Mouse (Mus musculus): ENCODE measurements around the gene Heatr5a. TPM values are rescaled to one million over a fixed set of nuclear protein-coding genes. Genes with fewer than 3 reads are reported as not detected.

The Heatr5a gene
- total RNA-seq, 2 experiments from 2014 or later = 8.9 to 9.8 TPM

GRCm38 (mm10) chr12:51972269-51973065 is 1.3 kb upstream of the Heatr5a start:
- DNase-seq (ENCODE audit: low spot score in 2 of 2) = no peak

GRCm38 (mm10) chr12:51970352-51971069 is 610 bp downstream of the Heatr5a start:
- DNase-seq (ENCODE audit: low spot score in 2 of 2) = no peak

DNA sequence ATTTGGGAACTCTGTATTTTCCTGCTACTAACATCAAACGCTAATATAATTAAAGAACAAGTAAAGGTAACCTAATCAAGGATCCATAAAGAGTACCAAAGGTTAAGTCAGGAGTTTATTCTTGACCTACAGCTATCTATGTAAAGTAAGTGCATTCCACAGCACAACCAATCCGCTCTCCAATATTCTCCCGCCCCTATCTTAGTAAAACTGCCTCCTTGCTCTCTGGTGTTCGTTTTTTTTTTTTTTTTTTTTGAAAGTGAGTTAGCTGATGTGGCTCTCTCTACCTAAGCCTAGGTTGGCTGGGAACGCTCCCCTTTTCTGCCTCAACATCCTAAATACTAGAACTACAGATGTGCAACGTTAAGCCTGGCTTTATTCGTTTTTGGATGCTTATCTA is 1.2 kb downstream of the Heatr5a start:
- no peak for DNase-seq (ENCODE audit: low spot score in 2 of 2)

DNA sequence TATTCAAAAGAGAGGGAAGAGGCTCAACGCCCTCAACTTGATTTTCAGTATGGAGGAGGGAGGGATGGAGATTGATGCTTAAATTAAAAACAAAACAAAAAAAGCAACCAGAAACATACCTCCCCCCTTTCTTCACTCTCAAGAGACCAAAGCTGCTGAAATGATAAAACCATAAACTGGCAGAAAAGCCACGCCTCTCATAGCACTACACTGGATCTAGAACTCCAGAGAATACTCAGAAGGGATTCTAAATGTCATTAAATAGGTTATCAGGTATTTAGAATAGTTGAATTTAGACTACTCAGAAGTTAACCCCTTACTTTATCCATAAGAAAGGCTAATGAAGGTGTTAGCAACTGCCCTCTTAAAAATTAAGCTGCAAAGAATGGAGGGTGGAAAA is 2.0 kb downstream of the Heatr5a start:
- DNase-seq (ENCODE audit: low spot score in 2 of 2) = no peak

GRCm38 (mm10) chr12:51967915-51968595 is 3.1 kb downstream of the Heatr5a start:
- DNase-seq (ENCODE audit: low spot score in 2 of 2) = no peak

- DNase-seq (ENCODE audit: low spot score in 2 of 2) = no peak
These were observed 13.5 kb downstream of the Heatr5a start for GRCm38 (mm10) chr12:51957626-51958025.

DNA sequence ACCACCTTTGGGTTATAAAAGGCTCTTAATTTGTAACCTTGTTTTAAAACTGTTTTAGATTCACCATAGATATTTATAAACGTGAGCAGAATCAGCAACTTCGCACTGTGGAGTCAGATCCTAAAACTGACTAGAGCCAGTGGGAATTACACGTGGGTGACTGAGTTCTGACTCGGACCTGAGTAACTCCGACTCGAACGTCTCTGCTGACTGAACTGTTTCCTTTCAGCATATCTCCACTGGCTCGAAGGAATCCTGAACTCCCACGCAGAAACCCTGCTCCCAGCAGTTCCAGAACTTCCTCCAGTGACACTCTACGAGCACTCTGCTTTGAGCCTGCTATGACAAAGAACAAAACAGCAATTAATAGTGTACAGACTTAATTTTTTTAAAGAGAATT is 18.8 kb downstream of the Heatr5a start:
- no peak for DNase-seq (ENCODE audit: low spot score in 2 of 2)

DNA sequence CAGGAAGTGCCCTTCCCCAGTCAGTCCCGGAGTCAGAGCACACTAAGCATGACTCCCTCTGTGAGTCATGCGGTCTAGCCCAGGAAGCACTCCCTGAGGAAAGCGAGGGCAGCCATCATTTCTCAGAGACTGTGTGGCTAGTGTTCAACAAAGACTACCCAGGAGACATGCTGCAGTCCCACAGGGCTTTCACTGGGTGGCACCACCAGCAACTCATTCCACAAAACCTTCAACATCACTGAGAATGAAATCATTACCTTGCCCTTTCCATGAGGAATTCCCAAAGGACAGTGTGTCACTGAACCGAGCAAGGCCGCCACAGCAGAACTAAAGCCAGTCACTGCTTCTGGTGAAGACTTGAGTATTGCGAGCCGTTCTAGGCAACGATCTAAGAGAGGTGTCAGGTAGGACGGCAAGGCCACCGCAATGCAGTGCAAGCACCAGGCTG is 23.6 kb downstream of the Heatr5a start:
- DNase-seq (ENCODE audit: low spot score in 2 of 2) = peak in 1 of 2 experiments; percentile 13

DNA sequence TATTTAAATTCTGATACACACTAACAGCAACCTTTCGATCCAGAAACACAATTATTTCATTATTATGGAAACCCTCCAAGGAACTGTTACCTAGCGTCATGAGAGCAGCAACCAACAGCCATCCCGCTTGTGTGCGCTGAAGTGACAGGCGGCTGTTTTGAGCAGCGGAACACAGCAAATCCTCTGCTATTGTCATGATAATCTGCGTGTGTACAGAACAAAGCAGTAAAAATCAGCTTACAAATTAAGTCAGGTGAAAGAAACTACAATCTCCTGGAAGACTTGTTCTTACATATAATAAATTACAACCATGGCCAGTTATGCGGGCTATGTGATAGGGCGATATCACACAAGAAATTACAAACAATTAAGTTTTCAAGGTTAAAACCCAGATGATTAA is 25.8 kb downstream of the Heatr5a start:
- DNase-seq (ENCODE audit: low spot score in 2 of 2) = no peak

- DNase-seq (ENCODE audit: low spot score in 2 of 2) = no peak
These were observed 31.3 kb downstream of the Heatr5a start for GRCm38 (mm10) chr12:51939848-51940247.

- DNase-seq (ENCODE audit: low spot score in 2 of 2) = no peak
These were observed 33.2 kb downstream of the Heatr5a start for GRCm38 (mm10) chr12:51937938-51938337.

- no peak for DNase-seq (ENCODE audit: low spot score in 2 of 2)
These were observed 41.5 kb downstream of the Heatr5a start for GRCm38 (mm10) chr12:51929630-51930029.

- DNase-seq (ENCODE audit: low spot score in 2 of 2) = no peak
These were observed 53.9 kb downstream of the Heatr5a start for GRCm38 (mm10) chr12:51917191-51917590.

DNA sequence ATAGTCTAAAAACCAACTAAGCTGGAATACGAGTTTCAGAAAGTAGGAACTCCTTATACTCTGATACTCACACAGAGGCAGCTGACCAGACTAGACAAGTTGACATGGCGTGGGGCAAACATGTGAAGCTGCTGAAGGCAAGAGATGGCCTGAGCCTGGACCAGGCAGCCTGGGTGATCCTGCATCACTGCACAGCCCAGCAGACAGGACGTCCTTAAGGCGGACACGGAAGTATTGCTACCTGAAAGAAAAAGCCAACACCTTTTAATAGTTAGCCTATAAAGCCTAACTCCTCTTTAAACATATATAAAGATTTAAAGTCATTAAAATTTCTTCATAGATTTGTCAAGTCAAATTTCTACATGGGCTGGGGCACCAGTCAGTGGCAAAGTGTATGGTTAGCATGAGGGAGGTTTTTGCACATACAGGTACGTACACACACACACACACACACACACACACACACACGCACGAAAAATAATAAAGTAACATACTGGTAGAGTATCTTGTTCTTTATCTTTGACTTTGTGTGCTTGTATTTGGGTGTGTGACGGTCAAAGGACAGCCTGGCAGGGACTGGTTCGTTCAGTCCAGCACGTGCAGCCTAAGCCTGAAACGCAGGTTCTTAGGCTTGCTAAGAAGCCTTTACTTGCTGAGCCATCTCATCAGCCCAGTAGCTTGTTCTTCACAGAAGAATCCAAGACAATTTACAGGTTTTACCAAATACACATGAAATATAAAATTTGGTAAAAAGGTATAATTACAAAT is 56.0 kb downstream of the Heatr5a start:
- DNase-seq (ENCODE audit: low spot score in 2 of 2) = no peak

GRCm38 (mm10) chr12:51909202-51909601 is 61.9 kb downstream of the Heatr5a start:
- DNase-seq (ENCODE audit: low spot score in 2 of 2) = no peak

DNA sequence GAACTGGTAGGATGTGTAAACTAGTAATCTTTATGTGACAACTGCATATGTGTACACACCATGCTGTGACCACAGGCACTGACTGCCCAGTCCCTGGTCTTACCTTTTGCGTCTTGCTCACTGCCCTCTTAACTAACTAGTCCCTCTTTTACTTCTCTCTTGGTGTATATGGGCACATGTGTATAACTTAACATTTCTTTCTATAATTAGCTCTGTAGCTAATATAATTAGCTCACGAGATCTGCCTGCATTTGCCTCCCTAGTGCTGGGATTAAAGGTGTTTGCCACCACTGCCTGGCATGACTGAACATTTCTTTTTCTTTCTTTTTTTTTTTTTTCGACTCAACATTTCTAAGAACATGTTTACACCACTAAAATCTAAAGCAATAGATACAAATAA is 63.6 kb downstream of the Heatr5a start:
- no peak for DNase-seq (ENCODE audit: low spot score in 2 of 2)

GRCm38 (mm10) chr12:51900551-51900950 is 70.6 kb downstream of the Heatr5a start:
- DNase-seq (ENCODE audit: low spot score in 2 of 2) = peak; percentile 40 to 41

GRCm38 (mm10) chr12:51896901-51897300 is 74.2 kb downstream of the Heatr5a start:
- no peak for DNase-seq (ENCODE audit: low spot score in 2 of 2)

DNA sequence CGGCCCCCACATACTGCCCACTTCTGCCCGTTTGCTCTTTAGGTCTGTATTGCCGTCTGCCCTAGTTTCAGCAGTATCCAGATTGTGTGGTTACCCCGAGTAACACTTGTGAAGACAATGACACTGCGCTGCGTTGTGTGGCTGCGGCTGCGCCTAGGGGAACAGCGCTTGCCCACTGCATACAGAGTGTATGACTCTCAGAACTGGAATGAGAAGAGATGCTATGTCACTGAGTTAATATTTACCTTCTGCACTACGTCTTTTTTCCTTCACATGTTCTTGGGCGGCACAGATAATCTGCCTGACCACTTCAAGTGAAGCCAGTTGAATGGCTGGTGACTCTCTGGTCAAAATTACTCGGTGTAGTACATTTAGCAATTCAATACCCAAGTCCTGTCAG is 82.5 kb downstream of the Heatr5a start:
- no peak for DNase-seq (ENCODE audit: low spot score in 2 of 2)

GRCm38 (mm10) chr12:51887301-51888290 is 83.5 kb downstream of the Heatr5a start:
- DNase-seq (ENCODE audit: low spot score in 2 of 2) = no peak

All from layer of hippocampus, postnatal 10 days (tissue).